Mouse (Mus musculus) hindbrain, embryonic 10.5 days (tissue): Measurements from ENCODE around the gene Kmt2a. TPM values are rescaled to one million over a fixed set of nuclear protein-coding genes. Genes with fewer than 3 reads are reported as not detected.

Experiments used
- DNase-seq: peaks from one replicate; pipeline ENCODE4 v3.0.0-alpha.2; 2017; ENCODE audit warnings: low spot score
- H3K27ac ChIP-seq: fragments of 300-500 bp; sonication (generic); 2 replicates; pipeline ENCODE4 v1.5.1; 2016; ENCODE audit warnings: mild to moderate bottlenecking, moderate library complexity
- H3K27me3 ChIP-seq: fragments of 300-500 bp; sonication (generic); 2 replicates; pipeline ENCODE4 v1.6.1; 2016; ENCODE audit warnings: mild to moderate bottlenecking; ENCODE audit not compliant: poor library complexity, insufficient read depth, severe bottlenecking
- H3K36me3 ChIP-seq: fragments of 300-500 bp; sonication (generic); 2 replicates; pipeline ENCODE4 v1.6.1; 2016; ENCODE audit warnings: mild to moderate bottlenecking, moderate library complexity
- H3K4me1 ChIP-seq: fragments of 300-500 bp; sonication (generic); replicated peaks from 2 replicates; pipeline ENCODE4 v1.6.1; 2016; ENCODE audit warnings: mild to moderate bottlenecking
- H3K4me3 ChIP-seq: fragments of 300-500 bp; sonication (generic); 2 replicates; pipeline ENCODE4 v1.5.1; 2016; ENCODE audit warnings: mild to moderate bottlenecking, moderate library complexity
- H3K9me3 ChIP-seq: fragments of 300-500 bp; sonication (generic); 2 replicates; pipeline ENCODE4 v1.6.1; 2016; ENCODE audit warnings: mild to moderate bottlenecking, moderate library complexity
- WGBS: fragments of 180-500 bp; shearing (Covaris S2); methylation state at CpG from one replicate; pipeline ENCODE4 v1.1.7; 2016; 5-methylcytosine and 5-hydroxymethylcytosine counted together
- polyA plus RNA-seq: library from polyadenylated mRNA; unstranded; fragments of >200 nt; fragmentation: Nextera tagmentation; extraction: Ambion mirVana; gene quantifications from 2 replicates; pipeline ENCODE4 v1.2.1, GENCODE M21; 2016

The Kmt2a gene
- polyA plus RNA-seq, 1 experiment from 2014 or later: 18.2 TPM

DNA sequence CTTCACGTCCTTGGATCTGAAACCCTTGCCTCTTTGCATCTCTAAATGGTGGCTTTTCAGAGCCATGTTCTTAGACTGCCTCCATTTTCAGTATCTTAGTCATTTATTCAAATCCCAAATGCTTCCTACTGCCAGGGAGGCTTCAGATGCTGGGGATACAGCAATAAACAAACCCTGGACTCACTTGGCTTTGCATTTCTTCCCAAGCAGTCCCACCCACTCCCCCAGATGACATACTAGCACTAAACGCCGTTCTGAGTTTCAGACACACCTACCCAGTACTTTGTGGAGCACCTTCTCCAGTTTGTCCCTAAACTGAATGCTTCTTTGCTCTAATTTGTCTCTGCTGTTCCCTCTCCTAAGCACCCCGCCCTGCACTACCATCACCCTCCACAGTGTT is 15.9 kb upstream of the Kmt2a start:
- 76% methylated on average over 4 of the region's 4 CpGs for whole genome bisulfite sequencing
- H3K4me1 ChIP-seq: 0 out of 2 replicates have a peak, but pooled peaks cover 3% of the 10 kb centered on the region
- no peaks in the 10 kb centered on the region for H3K27me3 ChIP-seq
- no peaks in the 10 kb centered on the region for H3K36me3 ChIP-seq
- DNase-seq: no peak
- H3K27ac ChIP-seq: no peak overlapping the region
- H3K9me3 ChIP-seq: no peaks in the 10 kb centered on the region
- H3K4me3 ChIP-seq: no peak overlapping the region

DNA sequence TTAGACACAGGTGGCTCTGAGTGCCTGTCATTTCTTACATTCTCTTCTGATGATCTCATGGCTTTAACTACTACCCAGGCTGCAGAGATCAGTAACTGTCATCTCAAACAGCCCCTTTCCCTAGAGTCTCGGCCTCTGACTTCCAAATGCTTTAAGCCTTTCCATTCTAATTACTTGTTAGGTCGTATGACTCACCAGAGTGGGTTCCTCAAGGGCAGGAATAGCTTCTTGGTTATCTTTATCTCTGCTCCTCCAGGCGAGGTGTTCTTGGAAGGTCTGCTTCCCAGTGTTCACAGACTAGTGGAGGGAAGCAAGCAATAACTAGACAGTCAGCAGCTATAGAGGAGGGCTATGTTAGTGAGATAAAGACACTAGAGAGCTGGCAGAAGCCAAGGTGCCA is 11.6 kb upstream of the Kmt2a start:
- Histone ChIP-seq H3K27me3 (no peaks in the 10 kb centered on the region), H3K4me1 (0 out of 2 replicates have a peak, but pooled peaks cover 3% of the 10 kb centered on the region), H3K9me3 (no peaks in the 10 kb centered on the region), H3K27ac (no peak overlapping the region), H3K36me3 (no peaks in the 10 kb centered on the region), H3K4me3 (no peak overlapping the region)
- DNase-seq: no peak
- 73% methylated on average over 3 of the region's 3 CpGs for WGBS

DNA sequence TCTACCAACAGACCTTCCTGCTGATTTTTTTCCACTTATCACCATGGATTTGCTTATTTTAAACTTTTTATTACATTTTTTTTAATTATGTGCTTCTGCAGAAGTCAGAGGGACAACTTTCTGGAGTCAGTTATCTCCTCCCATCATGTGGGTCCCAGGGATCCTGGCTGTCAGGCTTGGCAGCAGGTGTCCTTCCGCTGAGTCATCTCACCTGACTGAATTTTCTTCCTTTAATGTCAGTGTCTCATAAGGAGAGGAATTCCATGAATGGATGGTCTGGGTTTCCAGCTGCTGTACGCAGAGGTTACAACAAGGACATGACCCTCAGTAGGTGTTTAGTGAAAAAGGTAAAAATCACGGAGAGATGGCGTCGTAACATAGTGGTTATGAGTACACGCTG is 10.1 kb upstream of the Kmt2a start:
- no peak overlapping the region for H3K4me3 ChIP-seq
- no peaks in the 10 kb centered on the region for H3K27me3 ChIP-seq
- no peaks in the 10 kb centered on the region for H3K36me3 ChIP-seq
- 85% methylated on average over 6 of the region's 6 CpGs for WGBS
- H3K27ac ChIP-seq: no peak overlapping the region
- H3K9me3 ChIP-seq: no peaks in the 10 kb centered on the region
- H3K4me1 ChIP-seq: no peaks in the 10 kb centered on the region
- no peak for DNase-seq

DNA sequence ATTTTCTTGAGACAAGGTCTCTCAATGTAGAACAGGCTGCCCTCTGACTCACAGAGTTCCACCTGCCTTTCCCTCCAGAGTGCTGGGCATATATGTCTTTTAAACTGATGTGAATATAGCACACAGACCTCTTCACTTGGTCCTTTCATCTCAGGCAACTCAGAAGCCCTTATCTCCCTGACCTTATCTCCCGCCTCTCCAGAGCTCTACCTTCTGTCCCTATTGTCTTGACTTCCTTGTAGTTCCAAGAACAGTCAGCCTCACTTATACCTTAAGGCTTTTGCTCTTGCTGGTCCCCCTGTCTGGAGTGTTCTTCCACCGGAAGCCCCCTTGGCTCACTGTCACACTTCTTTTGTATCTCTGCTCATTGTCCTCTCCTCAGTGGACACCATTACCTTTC is 9.0 kb upstream of the Kmt2a start:
- WGBS: 52% methylated on average over 2 of the region's 2 CpGs
- Histone ChIP-seq H3K27me3 (no peaks in the 10 kb centered on the region), H3K9me3 (no peaks in the 10 kb centered on the region), H3K4me1 (no peaks in the 10 kb centered on the region), H3K4me3 (no peak overlapping the region), H3K36me3 (no peaks in the 10 kb centered on the region), H3K27ac (no peak overlapping the region)
- DNase-seq: no peak

DNA sequence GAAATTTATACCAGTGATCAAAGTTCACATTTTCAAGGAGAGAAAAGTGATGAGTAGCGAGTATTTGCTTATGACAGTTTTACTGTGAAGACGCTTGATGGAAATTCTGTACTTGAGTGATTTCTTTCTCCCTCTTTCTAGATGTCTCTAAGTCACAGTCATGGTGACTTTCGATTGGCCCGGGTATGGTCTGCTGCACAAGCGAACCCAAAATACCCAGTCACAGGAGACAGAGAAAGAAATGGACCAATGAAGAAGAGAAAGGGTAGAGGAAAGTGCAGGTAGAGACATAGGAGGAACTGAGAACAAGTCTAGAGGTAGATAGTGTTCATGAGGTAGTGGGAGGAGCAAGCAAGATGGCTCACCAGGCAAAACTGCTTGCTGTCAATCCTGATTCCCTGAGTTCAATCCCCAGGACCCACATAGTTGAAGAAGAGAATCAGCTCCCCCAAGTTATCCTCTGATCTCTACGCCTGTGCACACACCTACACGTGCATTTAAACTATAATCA is 7.1 kb upstream of the Kmt2a start:
- no peak overlapping the region for H3K27ac ChIP-seq
- H3K27me3 ChIP-seq: no peaks in the 10 kb centered on the region
- H3K36me3 ChIP-seq: no peaks in the 10 kb centered on the region
- peaks cover 3% of the 10 kb centered on the region for H3K4me1 ChIP-seq
- no peak for DNase-seq
- 90% methylated on average over 7 of the region's 7 CpGs for WGBS
- H3K4me3 ChIP-seq: no peak overlapping the region
- no peaks in the 10 kb centered on the region for H3K9me3 ChIP-seq

DNA sequence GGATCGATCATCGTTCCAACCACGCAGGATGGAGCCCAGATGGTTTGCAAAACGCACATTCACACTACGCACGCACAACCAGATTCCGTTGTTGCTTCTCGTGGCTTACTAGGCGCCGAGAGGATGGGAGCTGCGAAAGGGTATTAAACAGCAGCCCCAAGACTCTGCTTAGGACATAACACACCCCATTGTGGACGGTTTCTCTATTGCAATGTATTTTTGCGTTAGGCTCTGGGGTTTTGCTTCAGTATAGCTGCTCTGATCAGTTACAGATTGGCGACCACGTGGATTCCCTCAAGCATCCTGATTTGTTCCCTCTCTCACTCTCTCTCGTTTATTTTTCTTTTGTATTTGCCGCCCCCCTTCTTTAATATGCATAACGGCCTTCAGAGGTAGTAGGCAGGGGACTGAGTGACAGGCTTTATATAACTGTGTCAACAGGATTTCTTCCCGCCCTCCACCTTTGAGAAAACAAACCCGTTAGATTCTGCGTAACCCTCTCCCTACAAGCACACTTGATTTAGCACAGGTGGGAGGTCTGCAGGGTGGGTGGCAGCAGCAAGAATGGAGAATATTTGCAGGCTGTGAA is 2.0 kb upstream of the Kmt2a start:
- under 1% methylated on average over 21 of the region's 21 CpGs for WGBS

DNA sequence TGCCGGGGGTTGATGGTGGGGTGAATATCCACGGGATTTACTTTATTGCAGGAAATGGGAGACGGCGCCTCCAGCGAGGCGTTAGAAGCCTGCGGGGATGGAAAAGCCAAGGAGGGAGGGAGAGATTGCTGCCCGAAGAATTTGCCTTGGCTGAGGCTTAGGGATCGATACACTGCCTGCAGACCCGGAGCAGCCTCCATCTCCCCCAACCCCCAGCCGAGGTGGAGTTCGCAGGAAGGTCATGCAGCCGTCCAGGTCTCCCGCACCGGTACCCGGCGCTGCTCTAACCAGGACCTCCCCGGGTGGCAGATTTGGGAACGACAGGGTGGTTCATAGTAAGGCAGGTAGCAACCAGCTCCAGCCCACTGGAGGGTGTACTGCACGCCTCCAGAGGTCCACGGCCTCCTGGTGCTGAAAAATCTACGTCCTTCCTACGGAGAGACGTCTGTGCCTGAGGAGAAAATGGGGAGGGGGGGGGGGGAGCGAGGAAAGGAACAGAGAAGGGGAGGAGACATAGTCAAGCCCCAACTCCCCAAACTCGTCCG is 1.4 kb upstream of the Kmt2a start:
- WGBS: under 1% methylated on average over 26 of the region's 27 CpGs
- Histone ChIP-seq H3K27me3 (no peaks in the 10 kb centered on the region), H3K9me3 (no peaks in the 10 kb centered on the region), H3K4me3 (peak overlapping the region; percentile 100), H3K27ac (peak overlapping the region; percentile 99), H3K4me1 (peaks cover 44% of the 10 kb centered on the region), H3K36me3 (peaks cover 7% of the 10 kb centered on the region)
- peak; percentile 73 for DNase-seq

More for the DNA sequence above, 2.0 kb upstream of the Kmt2a start:
- H3K9me3 ChIP-seq: no peaks in the 10 kb centered on the region
- H3K27ac ChIP-seq: peak overlapping the region; percentile 99
- peak; percentile 7 for DNase-seq
- H3K4me3 ChIP-seq: peak overlapping the region; percentile 100
- no peaks in the 10 kb centered on the region for H3K27me3 ChIP-seq
- H3K4me1 ChIP-seq: peaks cover 39% of the 10 kb centered on the region
- H3K36me3 ChIP-seq: peaks cover 2% of the 10 kb centered on the region

DNA sequence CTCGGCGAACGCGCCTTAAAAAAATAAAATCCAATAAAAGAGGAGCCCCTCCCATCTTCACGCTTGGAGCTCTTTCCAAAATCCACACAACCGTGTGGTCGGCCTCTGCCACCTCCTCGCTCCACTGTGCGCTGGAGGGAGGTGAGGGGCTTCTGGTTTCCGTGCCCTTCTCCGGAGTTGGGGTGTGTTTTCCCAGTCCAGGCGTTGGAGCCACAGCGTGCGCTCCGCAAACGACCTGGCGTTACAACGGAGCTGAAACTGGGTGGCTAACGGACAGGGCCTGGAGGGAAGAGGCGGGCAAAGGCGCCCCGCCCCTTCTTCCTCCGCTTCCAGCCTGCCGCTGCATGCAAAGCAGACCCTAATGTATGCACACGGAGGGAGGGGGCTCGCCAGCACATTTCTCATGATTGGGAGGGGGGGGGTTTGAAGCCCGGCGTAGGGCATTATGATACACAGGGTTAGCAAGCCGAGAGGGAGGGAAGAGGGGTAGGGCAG is 892 bp upstream of the Kmt2a start:
- Histone ChIP-seq H3K27ac (peak overlapping the region; percentile 99), H3K36me3 (peaks cover 13% of the 10 kb centered on the region), H3K4me3 (peak overlapping the region; percentile 100), H3K4me1 (peaks cover 49% of the 10 kb centered on the region), H3K27me3 (no peaks in the 10 kb centered on the region), H3K9me3 (no peaks in the 10 kb centered on the region)
- peak; percentile 92 for DNase-seq
- under 1% methylated on average over 29 of the region's 29 CpGs for WGBS

DNA sequence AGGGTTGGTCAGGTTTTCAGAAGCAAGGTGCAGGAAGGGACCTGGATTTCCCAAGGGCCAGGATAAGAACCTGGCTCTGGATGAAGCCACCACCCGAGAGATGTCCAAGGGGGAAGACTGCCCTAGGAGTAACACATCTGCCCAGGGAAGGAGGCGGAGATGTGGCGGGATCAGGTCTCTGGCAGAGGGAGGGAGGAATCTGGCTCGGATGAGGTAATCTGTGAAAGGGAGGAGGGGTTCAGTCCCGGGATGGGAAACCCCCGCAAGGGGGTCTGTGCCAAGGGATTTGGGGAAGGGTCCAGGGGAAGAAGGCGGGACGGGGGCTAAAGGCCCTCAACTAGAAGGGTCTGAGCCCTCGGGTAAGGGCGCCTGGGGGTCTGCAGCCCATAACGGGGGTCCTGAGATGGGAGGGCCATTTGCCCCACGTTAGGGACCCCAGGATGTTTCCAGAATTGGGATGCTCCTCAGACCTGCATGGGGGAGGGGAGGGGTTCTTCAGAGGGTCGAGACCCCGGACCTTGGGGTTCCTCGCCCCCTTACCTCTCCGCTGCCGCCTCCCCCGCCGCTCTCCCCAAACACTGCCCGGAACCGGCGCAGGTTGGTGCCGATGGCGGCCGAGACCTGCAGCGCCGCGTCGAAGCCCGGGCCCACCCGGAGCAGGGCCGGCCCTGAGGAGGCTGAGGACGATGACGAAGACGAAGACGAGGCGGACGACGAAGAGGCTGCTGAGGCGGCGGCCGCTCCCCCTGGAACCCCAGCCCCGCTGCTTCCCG is 601 bp downstream of the Kmt2a start:
- WGBS: under 1% methylated on average over 44 of the region's 44 CpGs
- Histone ChIP-seq H3K4me1 (peaks cover 62% of the 10 kb centered on the region), H3K27me3 (no peaks in the 10 kb centered on the region), H3K27ac (peak overlapping the region; percentile 99), H3K4me3 (peak overlapping the region; percentile 100), H3K9me3 (no peaks in the 10 kb centered on the region), H3K36me3 (peaks cover 15% of the 10 kb centered on the region)
- DNase-seq: peak; percentile 45

DNA sequence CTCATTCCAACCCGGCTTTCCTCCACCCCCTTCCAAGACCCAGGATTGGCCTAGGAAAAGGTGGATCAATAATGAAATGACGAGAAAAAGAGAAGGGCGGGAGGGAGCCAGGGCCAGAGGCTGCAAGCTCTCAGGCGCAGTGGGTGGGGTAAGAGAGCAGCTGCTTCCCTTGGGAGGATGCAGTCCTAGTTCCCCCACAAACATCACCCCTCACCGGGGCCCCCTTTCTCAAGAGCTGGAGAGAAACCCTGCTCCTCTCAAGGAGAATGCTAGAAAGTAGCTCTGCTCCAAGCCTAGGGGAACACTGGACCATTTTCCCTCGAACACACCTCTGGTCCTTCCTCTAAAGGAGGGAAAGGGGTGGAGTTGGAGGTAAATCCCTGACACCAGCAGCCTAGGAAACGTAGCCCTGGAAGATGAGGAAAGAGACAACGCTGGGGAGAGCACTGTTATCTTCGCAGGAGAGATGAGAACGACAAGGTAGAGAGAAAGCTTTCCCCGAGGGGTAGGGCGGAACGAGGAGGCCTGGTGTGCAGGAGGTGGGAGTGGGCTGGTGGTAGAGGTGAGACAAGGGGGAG is 1.3 kb downstream of the Kmt2a start:
- peaks cover 18% of the 10 kb centered on the region for H3K36me3 ChIP-seq
- no peaks in the 10 kb centered on the region for H3K27me3 ChIP-seq
- H3K4me1 ChIP-seq: peaks cover 66% of the 10 kb centered on the region

DNA sequence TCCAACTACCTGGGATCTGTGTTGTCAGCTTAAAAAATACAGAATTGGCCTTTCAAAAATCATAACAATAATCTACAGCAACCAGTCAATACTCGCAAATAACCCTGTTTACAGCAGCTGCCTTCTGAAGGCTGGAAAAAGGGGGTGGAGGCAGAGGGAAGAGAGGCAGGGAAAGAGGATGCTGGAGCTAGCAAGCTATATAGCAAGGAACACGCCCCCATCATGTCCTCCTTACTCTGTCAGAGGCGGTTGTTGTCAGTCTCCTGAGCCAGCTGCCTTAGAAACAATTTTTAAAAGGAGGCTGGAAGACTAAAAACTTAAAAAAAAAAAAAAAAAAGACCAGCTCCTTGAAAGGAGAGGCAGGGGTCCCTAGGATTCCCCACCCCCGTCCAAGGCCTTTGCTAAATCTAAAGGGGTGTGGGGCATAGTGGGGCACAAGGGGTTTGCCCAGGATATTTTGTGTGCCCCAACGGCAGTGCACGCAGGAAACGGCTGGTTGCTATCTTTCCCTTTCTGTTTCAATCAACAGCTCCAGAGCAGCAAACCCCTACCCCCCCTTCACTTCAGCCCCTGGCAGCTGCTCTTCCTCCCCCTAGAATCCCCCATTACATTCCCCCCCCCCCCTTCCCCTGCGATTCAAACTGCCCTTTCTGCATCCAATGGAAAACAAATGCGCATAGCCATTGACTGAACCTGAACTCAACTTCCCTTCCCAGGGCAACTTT is 2.2 kb downstream of the Kmt2a start:
- peaks cover 18% of the 10 kb centered on the region for H3K36me3 ChIP-seq
- WGBS: 36% methylated on average over 9 of the region's 9 CpGs
- H3K4me1 ChIP-seq: peaks cover 70% of the 10 kb centered on the region
- peak; percentile 8 for DNase-seq
- H3K9me3 ChIP-seq: no peaks in the 10 kb centered on the region
- peak overlapping the region; percentile 100 for H3K4me3 ChIP-seq
- H3K27ac ChIP-seq: peak overlapping the region; percentile 99
- H3K27me3 ChIP-seq: no peaks in the 10 kb centered on the region

More for the DNA sequence above, 1.3 kb downstream of the Kmt2a start:
- DNase-seq: peak; percentile 30
- Histone ChIP-seq H3K27ac (peak overlapping the region; percentile 99), H3K9me3 (no peaks in the 10 kb centered on the region), H3K4me3 (peak overlapping the region; percentile 100)
- whole genome bisulfite sequencing: 1% methylated on average over 13 of the region's 13 CpGs

DNA sequence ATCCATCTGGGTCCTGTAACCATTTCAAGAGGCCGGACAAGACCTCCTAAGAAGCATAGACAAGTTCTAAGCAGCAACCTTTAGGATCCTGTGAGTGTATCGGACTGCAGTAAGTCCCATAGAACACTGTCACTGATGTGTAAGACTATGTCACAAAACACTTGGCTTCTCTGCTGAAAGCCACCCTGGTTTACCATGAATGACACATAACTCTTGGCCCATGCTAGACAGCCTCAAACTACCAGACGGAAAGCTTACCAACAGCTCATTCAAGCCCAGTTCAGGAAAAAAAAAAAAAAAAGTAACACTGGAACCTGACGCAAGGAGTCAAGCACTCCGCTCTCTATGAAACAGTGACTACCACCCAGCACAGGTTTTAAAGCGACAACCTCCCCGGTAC is 3.4 kb downstream of the Kmt2a start:
- Histone ChIP-seq H3K36me3 (peaks cover 21% of the 10 kb centered on the region), H3K27ac (no peak overlapping the region), H3K27me3 (no peaks in the 10 kb centered on the region), H3K4me3 (no peak overlapping the region), H3K9me3 (no peaks in the 10 kb centered on the region), H3K4me1 (peaks cover 62% of the 10 kb centered on the region)
- WGBS: 90% methylated on average over 7 of the region's 7 CpGs
- DNase-seq: no peak
